Mouse (Mus musculus) right cerebral cortex, adult 2 months (tissue): ENCODE measurements at regions not wholly inside any gene's neighbourhood (a gene's known extent, or its start where the extent isn't known, plus 50 kb on each side); places are given as distances from the start of the nearest gene placed in this dataset.

ENCODE experiments used
- DNase-seq, 2 experiments: peaks; one replicate each; pipeline ENCODE4 v3.0.0; 2021 to 2022; ENCODE audit warnings: low spot score in 2 of 2

GRCm38 (mm10) chr7:31208237-31209054 is 52.8 kb upstream of the Gramd1a start:
- peak; percentile 64 to 74 for DNase-seq

- no peak for DNase-seq
Observed at GRCm38 (mm10) chr7:31207563-31208236, 52.0 kb upstream of the Gramd1a start.
